Mouse (Mus musculus) T-helper 17 cell (primary cell): ENCODE data around the gene Hfe.

Experiments used
- in situ Hi-C, 2 experiments: fragments of 300-600 bp; cut with MboI, MseI; formaldehyde crosslinking; loops; 1 replicate in 1 of 2; 2 replicates in 1 of 2; pipeline ENCODE4 v1.15.1; 2025; ENCODE audit warnings: high pct_unique_total_duplicates in 2 of 2

The Hfe gene

DNA sequence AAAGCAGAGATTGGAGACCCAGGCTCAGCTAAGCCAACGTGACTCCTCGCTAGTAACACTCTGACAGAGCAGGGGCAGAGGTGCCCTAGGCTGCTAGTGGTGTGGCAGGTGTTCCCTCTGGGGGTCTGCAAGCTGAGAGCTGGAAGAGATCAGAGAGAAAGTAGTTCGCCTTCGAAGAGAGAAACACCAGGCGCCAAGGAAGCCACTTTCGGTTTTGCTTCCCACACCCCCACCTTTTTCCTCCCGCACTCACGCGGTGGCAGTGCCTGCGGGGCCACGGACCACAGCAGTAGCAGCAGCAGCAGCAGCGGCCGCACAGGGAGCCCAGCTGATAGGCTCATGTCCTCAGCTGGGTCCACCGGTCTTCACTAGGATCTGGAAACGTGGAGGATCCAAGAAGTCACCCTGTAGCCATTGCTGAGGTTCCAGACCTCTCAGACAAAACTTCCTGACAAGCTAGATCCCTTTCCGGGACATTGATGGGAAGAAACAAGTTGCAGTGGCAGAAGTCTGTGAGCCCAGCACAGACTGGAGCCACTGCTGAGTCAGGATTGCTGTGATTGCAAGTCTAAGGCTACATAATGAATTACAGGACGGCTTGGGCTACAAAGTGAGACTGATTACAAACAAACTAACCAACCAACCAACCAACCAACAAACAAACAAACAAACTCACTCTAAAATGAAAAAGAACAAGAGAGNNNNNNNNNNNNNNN is at the start of gene Hfe:
TSS of gene Hfe (minus strand) at position 481 of the 716 bp plus-strand sequence.
- in situ Hi-C loops: no loop called here

DNA sequence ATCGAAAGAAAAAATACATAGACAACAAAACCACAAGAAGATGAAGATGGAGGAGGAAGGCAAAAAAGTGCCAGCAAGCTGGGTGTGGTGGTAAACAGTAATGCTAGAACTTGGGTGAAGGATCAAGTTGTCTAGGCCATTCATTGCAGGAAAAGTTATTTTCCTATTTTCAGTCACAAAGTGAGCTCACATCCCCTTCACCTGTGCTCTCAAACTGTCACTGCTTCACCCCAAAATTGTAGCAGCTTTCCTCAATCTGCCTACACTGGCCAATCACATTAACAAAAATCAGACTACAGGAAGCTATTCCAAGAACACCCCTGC is 49.2 kb upstream of the Hfe start:
- in situ Hi-C loops: loop anchor here (5.0 to 25.0 kb wide), 3 partner anchors 315 to 1973 kb away; partner anchors contain the start of genes Hist1h1b (in 2 of the 2), Hist1h2an (in 2 of the 2), Hist1h2bp (in 2 of the 2) and Hist1h3i (in 2 of the 2)

GRCm38 (mm10) chr13:23759251-23759771 is 48.7 kb upstream of the Hfe start:
- in situ Hi-C loops: loop anchor here (5.0 to 25.0 kb wide), 3 partner anchors 315 to 1972 kb away; partner anchors contain the start of genes Hist1h1b (in 2 of the 2), Hist1h2an (in 2 of the 2), Hist1h2bp (in 2 of the 2) and Hist1h3i (in 2 of the 2)

- in situ Hi-C loops: loop anchor here (5.0 to 25.0 kb wide), 3 partner anchors 313 to 1971 kb away; partner anchors contain the start of genes Hist1h1b (in 2 of the 2), Hist1h2an (in 2 of the 2), Hist1h2bp (in 2 of the 2) and Hist1h3i (in 2 of the 2)
Observed at GRCm38 (mm10) chr13:23757921-23758320, 47.3 kb upstream of the Hfe start.

DNA sequence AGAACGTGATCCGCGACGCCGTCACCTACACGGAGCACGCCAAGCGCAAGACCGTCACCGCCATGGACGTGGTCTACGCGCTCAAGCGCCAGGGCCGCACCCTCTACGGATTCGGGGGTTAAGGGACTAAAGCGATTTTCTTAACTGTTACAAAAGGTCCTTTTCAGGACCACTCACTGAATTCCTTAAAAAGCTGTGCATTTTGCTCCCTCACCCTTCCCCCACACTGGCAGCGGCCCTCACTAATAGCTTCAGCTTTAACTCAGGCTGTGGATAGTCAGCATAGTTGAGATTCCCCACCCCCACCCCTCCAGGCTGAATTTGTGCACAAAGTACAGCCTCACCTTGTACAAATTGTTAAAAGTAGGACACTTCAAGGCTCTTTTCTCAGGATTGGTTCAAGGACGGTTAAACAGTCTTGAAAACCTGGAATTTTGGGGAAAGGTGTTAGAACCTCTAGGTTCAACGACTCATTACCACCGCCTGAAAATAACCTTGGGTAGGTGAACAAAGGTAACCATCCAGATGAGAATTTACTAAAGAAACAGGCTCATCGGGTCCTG is 46.6 kb upstream of the Hfe start:
- in situ Hi-C loops: loop anchor here (5.0 to 25.0 kb wide), 3 partner anchors 312 to 1970 kb away; partner anchors contain the start of genes Hist1h1b (in 2 of the 2), Hist1h2an (in 2 of the 2), Hist1h2bp (in 2 of the 2) and Hist1h3i (in 2 of the 2)

GRCm38 (mm10) chr13:23756790-23757189 is 46.1 kb upstream of the Hfe start, which contains the start of gene Hist1h4b:
TSS of gene Hist1h4b (plus strand) at chr13:23757013.
- in situ Hi-C loops: loop anchor here (5.0 to 25.0 kb wide), 3 partner anchors 312 to 1969 kb away; partner anchors contain the start of genes Hist1h1b (in 2 of the 2), Hist1h2an (in 2 of the 2), Hist1h2bp (in 2 of the 2) and Hist1h3i (in 2 of the 2)

GRCm38 (mm10) chr13:23755000-23755399 is 44.3 kb upstream of the Hfe start:
- in situ Hi-C loops: loop anchor here (5.0 to 25.0 kb wide), 3 partner anchors 310 to 1968 kb away; partner anchors contain the start of genes Hist1h1b (in 2 of the 2), Hist1h2an (in 2 of the 2), Hist1h2bp (in 2 of the 2) and Hist1h3i (in 2 of the 2)

DNA sequence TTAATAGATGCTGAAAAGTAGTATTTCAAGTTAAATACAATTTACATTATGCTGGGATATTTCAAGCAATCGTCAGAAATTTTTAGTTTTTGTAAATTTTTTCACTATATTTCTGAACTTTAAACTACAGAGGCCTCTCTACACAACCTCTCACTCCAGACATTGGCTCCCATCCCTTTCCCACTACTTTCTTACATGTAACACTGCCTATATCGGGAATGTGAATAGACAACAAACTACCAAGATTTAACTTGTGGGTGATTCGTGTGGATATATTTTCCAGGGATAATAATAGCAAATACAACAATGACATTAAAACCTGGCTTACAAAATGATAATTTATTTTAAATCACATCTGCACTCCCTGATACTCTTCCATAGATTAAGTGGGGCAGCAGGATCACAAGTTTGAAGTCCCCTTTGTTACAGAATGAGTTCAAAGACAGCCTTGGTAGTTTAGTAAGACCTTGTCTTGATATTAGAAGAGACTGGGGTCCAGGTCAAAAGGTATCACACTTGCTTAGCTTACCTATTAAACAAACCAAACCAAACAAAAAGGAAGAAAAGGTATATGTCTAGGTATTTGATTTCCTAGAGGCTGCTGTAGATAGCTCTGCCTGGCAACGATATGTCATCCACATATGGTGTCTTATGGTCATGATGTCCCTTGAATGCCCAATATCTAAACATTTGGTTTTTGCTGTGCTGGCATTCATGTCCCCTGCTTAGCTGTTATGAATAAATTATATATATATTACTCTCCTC is 42.8 kb upstream of the Hfe start:
- in situ Hi-C loops: loop anchor here (10.0 to 25.0 kb wide), 2 partner anchors 309 to 1966 kb away; partner anchors contain the start of genes Hist1h1b (in 2 of the 2), Hist1h2an (in 2 of the 2), Hist1h2bp (in 2 of the 2) and Hist1h3i (in 2 of the 2)

DNA sequence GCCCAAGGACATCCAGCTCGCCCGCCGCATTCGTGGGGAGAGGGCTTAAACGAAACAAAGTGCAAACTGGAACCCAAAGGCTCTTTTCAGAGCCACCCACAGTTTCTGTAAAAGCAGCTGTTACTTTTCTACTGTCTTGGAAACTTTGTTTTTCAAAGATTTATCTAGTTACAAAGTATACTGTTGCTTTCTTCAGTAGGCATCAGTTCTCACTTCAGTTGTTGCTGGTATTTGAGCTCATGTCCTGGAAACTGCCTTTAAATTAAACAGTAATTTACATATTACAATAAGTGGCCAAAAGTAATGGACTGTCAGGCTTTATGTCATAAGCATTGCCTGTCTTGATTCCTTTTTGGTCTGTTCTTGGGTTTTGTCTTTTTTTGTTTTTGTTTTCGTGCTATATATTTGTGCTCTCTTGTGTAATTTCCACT is 42.1 kb upstream of the Hfe start:
- in situ Hi-C loops: loop anchor here (10.0 to 25.0 kb wide), 2 partner anchors 308 to 1965 kb away; partner anchors contain the start of genes Hist1h1b (in 2 of the 2), Hist1h2an (in 2 of the 2), Hist1h2bp (in 2 of the 2) and Hist1h3i (in 2 of the 2)

- in situ Hi-C loops: loop anchor here (10.0 to 25.0 kb wide), 2 partner anchors 307 to 1965 kb away; partner anchors contain the start of genes Hist1h1b (in 2 of the 2), Hist1h2an (in 2 of the 2), Hist1h2bp (in 2 of the 2) and Hist1h3i (in 2 of the 2)
Observed at GRCm38 (mm10) chr13:23752067-23752741, 41.5 kb upstream of the Hfe start, which contains the start of gene Hist1h3b. TSS of gene Hist1h3b (plus strand) at chr13:23752267.

GRCm38 (mm10) chr13:23751478-23751956 is 40.9 kb upstream of the Hfe start:
- in situ Hi-C loops: loop anchor here (10.0 to 25.0 kb wide), 2 partner anchors 307 to 1964 kb away; partner anchors contain the start of genes Hist1h1b (in 2 of the 2), Hist1h2an (in 2 of the 2), Hist1h2bp (in 2 of the 2) and Hist1h3i (in 2 of the 2)

- in situ Hi-C loops: loop anchor here (10.0 to 25.0 kb wide), 2 partner anchors 306 to 1964 kb away; partner anchors contain the start of genes Hist1h1b (in 2 of the 2), Hist1h2an (in 2 of the 2), Hist1h2bp (in 2 of the 2) and Hist1h3i (in 2 of the 2)
Observed at GRCm38 (mm10) chr13:23750839-23751477, 40.3 kb upstream of the Hfe start, which contains the start of gene Hist1h2ab. TSS of gene Hist1h2ab (plus strand) at chr13:23751126.

GRCm38 (mm10) chr13:23749563-23750121 is 39.0 kb upstream of the Hfe start:
- in situ Hi-C loops: loop anchor here (5.0 to 25.0 kb wide), 3 partner anchors 305 to 1962 kb away; partner anchors contain the start of genes Hist1h1b (in 2 of the 2), Hist1h2ah (in 2 of the 2), Hist1h2an (in 2 of the 2) and Hist1h2bk (in 2 of the 2)

- in situ Hi-C loops: loop anchor here (5.0 kb wide), 1 partner anchor 1711 kb away; the partner anchor contains the start of genes Hist1h2ah (in 2 of the 2) and Hist1h2bk (in 2 of the 2)
Observed at GRCm38 (mm10) chr13:23747892-23748288, 37.2 kb upstream of the Hfe start.

- in situ Hi-C loops: loop anchor here (5.0 kb wide), 1 partner anchor 1710 kb away; the partner anchor contains the start of genes Hist1h2ah (in 2 of the 2) and Hist1h2bk (in 2 of the 2)
Observed at GRCm38 (mm10) chr13:23747081-23747891, 36.6 kb upstream of the Hfe start.

GRCm38 (mm10) chr13:23746201-23747080 is 35.8 kb upstream of the Hfe start, which contains the start of gene Hist1h2bb:
TSS of gene Hist1h2bb (plus strand) at chr13:23746734.
- in situ Hi-C loops: loop anchor here (5.0 kb wide), 1 partner anchor 1709 kb away; the partner anchor contains the start of genes Hist1h2ah (in 2 of the 2) and Hist1h2bk (in 2 of the 2)
